Mouse (Mus musculus) olfactory bulb, adult 2 months (tissue): ENCODE measurements around the gene Auts2. TPM values are rescaled to one million over a fixed set of nuclear protein-coding genes. Genes with fewer than 3 reads are reported as not detected.

Source experiments
- H3K27ac ChIP-seq: fragments of 200-500 bp; 2 replicates; pipeline ENCODE4 v1.5.1; 2012; ENCODE audit warnings: low read depth, low read length; ENCODE audit not compliant: insufficient read depth
- H3K4me1 ChIP-seq: fragments of 200-500 bp; 2 replicates; pipeline ENCODE4 v1.6.1; 2012; ENCODE audit warnings: low read length; ENCODE audit not compliant: control insufficient read depth, insufficient read depth
- H3K4me3 ChIP-seq: fragments of 200-500 bp; 2 replicates; pipeline ENCODE4 v1.5.1; 2012; ENCODE audit warnings: mild to moderate bottlenecking, low read depth, low read length, moderate library complexity; ENCODE audit not compliant: insufficient read depth
- CTCF ChIP-seq: fragments of 200-500 bp; IDR thresholded peaks from 2 replicates; pipeline ENCODE4 v1.5.1; 2012; ENCODE audit warnings: low read depth, mild to moderate bottlenecking, low read length, moderate library complexity; ENCODE audit not compliant: insufficient read depth
- POLR2A ChIP-seq: fragments of 200-500 bp; IDR thresholded peaks from 2 replicates; pipeline ENCODE4 v1.6.1; 2012; ENCODE audit warnings: mild to moderate bottlenecking, low read depth, low read length, moderate library complexity; ENCODE audit not compliant: insufficient read depth
- WGBS: fragments of 180-500 bp; shearing (Covaris S2); methylation state at CpG from one replicate; pipeline ENCODE4 v1.1.7; 2018; 5-methylcytosine and 5-hydroxymethylcytosine counted together
- polyA plus RNA-seq: library from polyadenylated mRNA; stranded (reverse); fragments of >200 nt; gene quantifications from 2 replicates; pipeline ENCODE4 v1.2.4, GENCODE M21; 2012; ENCODE audit warnings: low replicate concordance; ENCODE audit not compliant: missing spikeins, insufficient read depth, insufficient read length

The Auts2 gene
- polyA plus RNA-seq, 1 experiment: not detected

DNA sequence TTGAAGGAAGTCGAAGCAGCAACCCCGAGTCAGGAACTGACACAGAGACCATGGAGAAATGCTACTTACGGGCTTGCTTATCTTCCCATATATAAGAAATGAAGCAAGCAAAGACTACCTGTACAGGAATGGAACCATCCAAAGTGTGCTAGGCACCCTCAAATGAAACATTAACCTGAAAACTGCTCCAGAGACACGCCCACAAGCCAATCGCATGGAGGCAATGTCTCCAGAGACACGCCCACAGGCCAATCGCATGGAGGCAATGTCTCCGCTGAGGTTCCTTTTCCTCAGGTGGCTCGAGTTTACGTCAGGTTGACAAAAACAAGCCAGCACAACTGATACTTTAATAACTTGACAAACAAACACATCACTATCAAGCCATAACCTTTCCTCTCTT, 379.2 kb downstream of the Auts2 start:
- TF ChIP-seq POLR2A (no peak), CTCF (no peak)
- Histone ChIP-seq H3K4me3 (no peak overlapping the region), H3K4me1 (peaks cover 8% of the 10 kb centered on the region), H3K27ac (no peak overlapping the region)
- WGBS: 87% methylated on average over 10 of the region's 10 CpGs

- WGBS: 61% methylated on average over 4 of the region's 4 CpGs
- H3K27ac ChIP-seq: no peak overlapping the region
Measured at GRCm38 (mm10) chr5:132162206-132162533, 381.0 kb downstream of the Auts2 start.

GRCm38 (mm10) chr5:132161338-132162205, 381.6 kb downstream of the Auts2 start:
- H3K27ac ChIP-seq: no peak overlapping the region
- H3K4me3 ChIP-seq: no peak overlapping the region
- TF ChIP-seq POLR2A: no peak

More at GRCm38 (mm10) chr5:132162206-132162533, 381.0 kb downstream of the Auts2 start:
- TF ChIP-seq POLR2A (no peak), CTCF (no peak)
- peaks cover 4% of the 10 kb centered on the region for H3K4me1 ChIP-seq
- no peak overlapping the region for H3K4me3 ChIP-seq

GRCm38 (mm10) chr5:132144181-132144580, 399.0 kb downstream of the Auts2 start:
- 91% methylated on average over 4 of the region's 4 CpGs for WGBS

More at GRCm38 (mm10) chr5:132161338-132162205, 381.6 kb downstream of the Auts2 start:
- H3K4me1 ChIP-seq: peaks cover 4% of the 10 kb centered on the region
- WGBS: 40% methylated on average over 9 of the region's 9 CpGs

GRCm38 (mm10) chr5:132140816-132141215, 402.3 kb downstream of the Auts2 start:
- Histone ChIP-seq H3K4me3 (no peak overlapping the region), H3K27ac (no peak overlapping the region), H3K4me1 (peaks cover 10% of the 10 kb centered on the region)
- TF ChIP-seq POLR2A (no peak), CTCF (no peak)
- whole genome bisulfite sequencing: 92% methylated on average over 4 of the region's 4 CpGs

More at GRCm38 (mm10) chr5:132144181-132144580, 399.0 kb downstream of the Auts2 start:
- H3K4me3 ChIP-seq: no peak overlapping the region
- 0 out of 2 replicates have a peak, but pooled peaks cover 3% of the 10 kb centered on the region for H3K4me1 ChIP-seq
- no peak overlapping the region for H3K27ac ChIP-seq
- TF ChIP-seq POLR2A (no peak), CTCF (no peak)

- TF ChIP-seq POLR2A (no peak), CTCF (no peak)
- Histone ChIP-seq H3K4me1 (peaks cover 10% of the 10 kb centered on the region), H3K27ac (no peak overlapping the region), H3K4me3 (no peak overlapping the region)
- 28% methylated on average over 7 of the region's 7 CpGs for WGBS
Measured at GRCm38 (mm10) chr5:132135941-132136663, 407.0 kb downstream of the Auts2 start.

DNA sequence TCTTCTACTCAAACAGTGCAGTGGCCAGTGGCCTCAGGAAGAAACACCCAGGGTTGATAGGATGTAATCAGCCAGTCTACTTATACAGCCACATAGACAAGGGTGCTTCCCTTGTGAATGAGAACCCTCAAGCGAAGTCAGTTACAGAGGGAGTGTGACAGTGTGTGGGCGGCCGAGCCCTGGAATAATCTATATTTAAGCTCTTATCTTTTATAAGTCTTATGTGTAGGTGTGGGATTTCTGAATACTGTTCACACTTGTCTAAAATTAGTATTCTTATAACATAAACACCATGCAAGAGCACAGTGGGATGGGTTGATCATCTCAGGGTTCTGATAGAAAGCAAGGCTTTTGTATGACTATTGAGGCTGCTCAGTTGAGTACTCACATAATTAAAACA, 411.2 kb downstream of the Auts2 start:
- no peak overlapping the region for H3K4me3 ChIP-seq
- WGBS: 60% methylated on average over 3 of the region's 3 CpGs
- TF ChIP-seq POLR2A (no peak), CTCF (no peak)
- peaks cover 10% of the 10 kb centered on the region for H3K4me1 ChIP-seq
- H3K27ac ChIP-seq: no peak overlapping the region

DNA sequence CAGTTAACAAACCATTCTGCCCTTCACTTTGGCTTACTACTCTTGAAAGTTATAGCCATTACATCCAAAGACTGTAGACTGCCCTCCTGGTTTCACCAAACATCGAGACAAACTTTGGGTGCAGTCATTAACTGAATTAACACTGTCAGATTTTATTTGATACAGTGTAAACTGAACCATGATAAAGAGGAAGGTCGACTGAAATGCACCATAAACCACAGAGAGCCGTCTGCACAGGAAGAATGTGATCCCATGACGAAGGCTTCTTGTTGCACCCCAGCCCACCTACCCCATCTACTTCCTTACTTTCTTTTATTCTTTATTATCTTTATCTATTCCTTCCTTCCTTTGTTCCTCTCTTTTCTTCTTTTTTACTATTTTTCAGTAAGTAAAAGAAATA, 412.6 kb downstream of the Auts2 start:
- no peak overlapping the region for H3K4me3 ChIP-seq
- TF ChIP-seq CTCF: no peak
- TF ChIP-seq POLR2A: no peak
- WGBS: 67% methylated on average over 4 of the region's 4 CpGs

GRCm38 (mm10) chr5:132126626-132127025, 416.5 kb downstream of the Auts2 start:
- WGBS: 36% methylated on average over 12 of the region's 12 CpGs
- peak overlapping the region; percentile 77; the same call in 1 of the 2 replicates for H3K27ac ChIP-seq
- no peak for TF ChIP-seq CTCF
- no peak for TF ChIP-seq POLR2A
- H3K4me3 ChIP-seq: no peak overlapping the region
- peaks cover 4% of the 10 kb centered on the region for H3K4me1 ChIP-seq

More for the DNA sequence above, 412.6 kb downstream of the Auts2 start:
- no peak overlapping the region for H3K27ac ChIP-seq
- H3K4me1 ChIP-seq: peaks cover 6% of the 10 kb centered on the region
